Mouse (Mus musculus) cerebellum, adult 9-11 months (tissue): ENCODE data around the gene Cebpz.
A peak's percentile ranks its signal among the peaks of the same experiment; 100 is the strongest.

Source experiments
- DNase-seq: peaks from one replicate; pipeline ENCODE4 v3.0.0; 2022

Gene Cebpz

DNA sequence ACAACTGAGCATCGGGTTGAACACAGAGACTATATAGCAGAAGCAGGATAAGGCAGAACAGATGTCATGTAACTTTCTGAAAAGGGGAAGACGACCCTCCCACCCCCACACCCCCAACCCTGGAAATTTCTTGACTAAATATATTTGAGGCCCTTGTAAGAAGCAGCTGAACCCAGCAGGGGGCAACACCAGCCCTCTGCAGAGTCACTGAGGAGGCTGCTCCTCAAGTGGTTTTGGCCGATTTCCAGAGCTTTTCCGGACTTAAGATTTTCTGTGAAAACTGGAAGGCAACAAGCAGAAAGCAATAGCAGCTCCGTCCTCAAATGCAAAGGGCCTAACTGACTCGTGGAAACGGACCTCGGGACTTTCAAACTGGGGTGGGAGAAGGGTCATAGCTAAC is 41.5 kb downstream of the Cebpz start:
- DNase-seq = no peak

- no peak for DNase-seq
These were observed 41.9 kb downstream of the Cebpz start for GRCm38 (mm10) chr17:78894991-78895390.

- no peak for DNase-seq
These were observed 45.8 kb downstream of the Cebpz start for GRCm38 (mm10) chr17:78891020-78891419.

DNA sequence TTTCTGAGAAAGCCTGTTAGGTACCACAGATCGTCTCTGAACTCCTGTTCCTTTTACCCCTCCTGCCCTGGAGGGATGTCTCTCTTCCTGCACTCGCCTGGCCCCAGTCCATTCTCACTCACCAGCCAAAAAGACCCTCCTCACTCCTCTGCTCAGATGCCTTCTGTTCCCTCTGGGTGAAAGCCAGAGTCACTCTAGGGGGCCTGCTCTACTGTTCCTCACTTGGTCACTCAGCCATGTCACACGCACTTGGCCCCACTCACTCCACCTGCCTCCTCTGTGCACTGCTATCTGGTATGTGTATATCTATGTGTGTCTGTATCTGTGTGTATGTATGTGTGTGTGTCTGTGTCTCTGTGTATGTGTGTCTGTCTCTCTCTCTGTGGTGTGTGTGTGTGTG is 47.7 kb downstream of the Cebpz start:
- DNase-seq = peak; percentile 29

DNA sequence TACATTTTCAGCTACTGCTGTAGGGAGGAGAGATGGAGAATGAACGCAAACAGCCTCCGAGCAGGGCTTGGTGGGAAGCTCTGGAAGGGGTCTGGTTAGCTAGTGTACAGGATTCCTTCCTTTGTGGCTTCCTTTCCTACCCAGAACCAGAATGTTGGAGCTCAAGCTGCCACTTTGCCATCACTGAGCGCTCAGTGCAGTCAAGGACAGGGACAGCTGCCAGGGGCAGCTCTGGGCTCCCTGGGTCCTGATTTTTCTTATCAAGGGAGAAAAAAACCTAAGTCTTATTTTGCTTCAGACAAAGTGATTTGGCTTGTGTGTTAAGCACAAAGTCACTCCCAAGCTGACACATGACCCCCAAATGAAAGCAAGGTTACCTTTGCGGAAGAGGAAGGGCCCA is 48.3 kb downstream of the Cebpz start:
- DNase-seq = no peak

- DNase-seq = no peak
These were observed 51.4 kb downstream of the Cebpz start for GRCm38 (mm10) chr17:78885286-78886065.

GRCm38 (mm10) chr17:78883291-78883690 is 53.6 kb downstream of the Cebpz start:
- DNase-seq = no peak

GRCm38 (mm10) chr17:78882401-78883112 is 54.3 kb downstream of the Cebpz start, which contains the start of gene Eif2ak2:
Gene Eif2ak2, minus strand, starts transcription at chr17:78882573.
- peak; percentile 50 for DNase-seq

DNA sequence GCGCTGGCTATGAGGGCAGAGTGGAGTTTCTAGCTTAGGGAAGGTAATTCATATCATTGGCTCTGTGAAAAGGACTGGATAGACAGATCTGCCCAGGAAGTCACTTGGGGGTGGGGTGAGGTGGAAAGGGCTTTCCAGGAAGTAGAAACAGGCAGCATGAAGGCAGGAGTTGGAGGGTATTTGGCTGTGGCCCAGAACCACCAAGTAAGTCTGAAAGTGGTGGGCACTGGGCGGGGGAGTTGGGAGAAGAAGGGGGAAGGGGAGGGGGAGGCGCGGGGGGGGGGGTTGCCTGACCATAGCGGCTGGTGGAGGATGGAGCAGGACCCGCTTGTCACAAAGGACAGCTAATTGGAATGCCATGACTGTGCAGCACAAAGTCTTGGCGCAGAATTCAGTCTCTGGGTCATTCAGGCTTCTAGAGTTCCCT is 55.0 kb downstream of the Cebpz start:
- no peak for DNase-seq

DNA sequence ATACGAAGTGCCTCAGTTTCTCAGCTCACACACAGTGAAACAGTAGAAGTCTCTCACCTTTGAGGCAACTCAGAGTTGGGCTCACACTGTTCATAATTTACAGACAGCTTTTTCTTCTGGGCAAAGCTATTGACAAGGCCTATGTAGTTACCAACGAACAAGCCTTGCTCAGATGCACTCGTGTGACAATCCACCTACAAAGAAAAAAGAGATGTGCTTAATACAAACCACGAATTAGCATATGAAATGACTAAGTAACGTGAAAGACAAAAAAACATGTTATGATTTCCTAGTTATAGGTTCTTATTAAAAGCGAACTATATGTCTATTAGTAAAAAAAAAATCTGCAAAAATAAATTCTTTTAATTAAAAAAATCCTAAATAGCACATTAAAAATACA is 63.0 kb downstream of the Cebpz start:
- DNase-seq = no peak
